In the genomic region with DNA sequence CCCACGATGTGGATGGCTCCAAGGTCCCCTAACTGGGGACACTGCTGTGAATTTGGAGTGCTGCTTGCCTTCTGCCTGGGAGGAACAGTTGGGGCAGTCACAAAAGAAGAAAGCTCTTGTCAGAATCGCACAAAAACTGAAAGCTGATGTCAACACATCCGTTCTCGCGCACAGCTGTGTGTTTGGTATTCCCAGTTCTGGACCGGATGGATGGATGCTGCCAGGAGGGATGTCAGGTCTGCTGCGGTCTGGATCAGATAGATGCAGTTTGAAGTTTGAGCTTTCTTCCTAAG, we compare ENCODE assay signal across 11 mouse cellular contexts.
A peak's percentile ranks its signal among the peaks of the same experiment; 100 is the strongest.
DNase-seq lines count a peak whose midpoint lies in the region; ATAC-seq and TF ChIP-seq lines count a peak whose summit lies in the region.
"Had no signal": no experiment of that assay in that cellular context is flagged by ENCODE, and none has a peak within 500 bp of the region (broad histone marks: within the 10 kb centered on the region; RNA-seq: fewer than 3 reads in every experiment).

No protein-coding gene starts in this region.

- H3K4me1 ChIP-seq in intestine, embryonic 14.5 days (replicated peaks; ENCODE audit: control insufficient read depth, insufficient read depth, low read length), result peaks cover 18% of the 10 kb centered on the region
- H3K4me1 ChIP-seq in intestine, postnatal 0 days (replicated peaks; ENCODE audit: control insufficient read depth, insufficient read depth, low read length), result no peaks in the 10 kb centered on the region
- H3K4me1 ChIP-seq in midbrain, embryonic 11.5 days (ENCODE audit: control insufficient read depth, insufficient read depth, low read length), result peaks cover 6% of the 10 kb centered on the region
- 0 out of 2 replicates have a peak, but pooled peaks cover 6% of the 10 kb centered on the region for H3K4me1 ChIP-seq in midbrain, embryonic 15.5 days
- H3K4me1 ChIP-seq in heart, embryonic 15.5 days (replicated peaks), result peaks cover 10% of the 10 kb centered on the region
- 0 out of 2 replicates have a peak, but pooled peaks cover 4% of the 10 kb centered on the region for H3K4me1 ChIP-seq in stomach, embryonic 15.5 days

- no peak overlapping the region for H3K4me2 ChIP-seq in intestine, embryonic 14.5 days (ENCODE audit: low read length)
- H3K4me2 ChIP-seq in intestine, postnatal 0 days (replicated peaks; ENCODE audit: low read depth), result no peak overlapping the region
- H3K4me2 ChIP-seq in midbrain, embryonic 11.5 days, result no peak overlapping the region
- H3K4me2 ChIP-seq in midbrain, embryonic 15.5 days, result no peak overlapping the region
- H3K4me2 ChIP-seq in heart, embryonic 15.5 days, result peak overlapping the region; percentile 29
- no peak overlapping the region for H3K4me2 ChIP-seq in stomach, embryonic 15.5 days
- H3K4me2 ChIP-seq: embryonic facial prominence, embryonic 13.5 days had no signal

- H3K36me3 ChIP-seq in intestine, embryonic 14.5 days (ENCODE audit: control insufficient read depth, insufficient read depth, low read length), result no peaks in the 10 kb centered on the region
- no peaks in the 10 kb centered on the region for H3K36me3 ChIP-seq in intestine, postnatal 0 days (ENCODE audit: control insufficient read depth, insufficient read depth)
- H3K36me3 ChIP-seq in midbrain, embryonic 11.5 days (ENCODE audit: control insufficient read depth, insufficient read depth, low read length), result no peaks in the 10 kb centered on the region
- no peaks in the 10 kb centered on the region for H3K36me3 ChIP-seq in midbrain, embryonic 15.5 days (replicated peaks)
- no peaks in the 10 kb centered on the region for H3K36me3 ChIP-seq in heart, embryonic 15.5 days
- H3K36me3 ChIP-seq in stomach, embryonic 15.5 days, result no peaks in the 10 kb centered on the region
- H3K36me3 ChIP-seq: embryonic facial prominence, embryonic 13.5 days had no signal

- peak overlapping the region; percentile 58; the same call in 1 of the 2 replicates for H3K27ac ChIP-seq in intestine, embryonic 14.5 days (ENCODE audit: low read depth)
- no peak overlapping the region for H3K27ac ChIP-seq in intestine, postnatal 0 days (ENCODE audit: low read depth, low read length)
- no peak overlapping the region for H3K27ac ChIP-seq in midbrain, embryonic 11.5 days (ENCODE audit: low read depth, low read length)
- H3K27ac ChIP-seq in midbrain, embryonic 15.5 days, result no peak overlapping the region
- H3K27ac ChIP-seq in heart, embryonic 15.5 days, result peak overlapping the region; percentile 57
- H3K27ac ChIP-seq in stomach, embryonic 15.5 days, result peak overlapping the region; percentile 69; the same call in 1 of the 2 replicates
- H3K27ac ChIP-seq: embryonic facial prominence, embryonic 13.5 days had no signal

- no peaks in the 10 kb centered on the region for H3K9me3 ChIP-seq in intestine, embryonic 14.5 days (ENCODE audit: control insufficient read depth, low read length)
- no peaks in the 10 kb centered on the region for H3K9me3 ChIP-seq in intestine, postnatal 0 days (ENCODE audit: control insufficient read depth)
- H3K9me3 ChIP-seq in midbrain, embryonic 11.5 days (ENCODE audit: control insufficient read depth, low read length), result no peaks in the 10 kb centered on the region
- no peaks in the 10 kb centered on the region for H3K9me3 ChIP-seq in midbrain, embryonic 15.5 days
- no peaks in the 10 kb centered on the region for H3K9me3 ChIP-seq in heart, embryonic 15.5 days (replicated peaks)
- no peaks in the 10 kb centered on the region for H3K9me3 ChIP-seq in stomach, embryonic 15.5 days

- no peak for TF ChIP-seq CTCF in intestine, postnatal 0 days (IDR thresholded peaks at IDR 0.05; ENCODE audit: low read depth)

- ATAC-seq in intestine, embryonic 14.5 days (replicated peaks; ENCODE audit: low FRiP score, low TSS enrichment, low read depth), result no peak
- ATAC-seq in intestine, postnatal 0 days, result no peak
- ATAC-seq in midbrain, embryonic 11.5 days (ENCODE audit: low FRiP score), result 0 out of 2 replicates have a peak, but pooled peaks have one; percentile 35
- no peak for ATAC-seq in midbrain, embryonic 15.5 days (replicated peaks)
- ATAC-seq in heart, embryonic 15.5 days (replicated peaks; ENCODE audit: insufficient number of reproducible peaks, insufficient read depth, low FRiP score, low read depth), result no peak
- ATAC-seq in stomach, embryonic 15.5 days (ENCODE audit: insufficient read depth, low FRiP score, low read depth), result no peak

- H3K27me3 ChIP-seq in intestine, embryonic 14.5 days (replicated peaks; ENCODE audit: control insufficient read depth, insufficient read depth, low read length), result no peaks in the 10 kb centered on the region
- H3K27me3 ChIP-seq in intestine, postnatal 0 days (replicated peaks; ENCODE audit: control insufficient read depth, insufficient read depth, low read length), result no peaks in the 10 kb centered on the region
- no peaks in the 10 kb centered on the region for H3K27me3 ChIP-seq in midbrain, embryonic 11.5 days (ENCODE audit: control insufficient read depth, insufficient read depth, low read length)
- H3K27me3 ChIP-seq in midbrain, embryonic 15.5 days (replicated peaks), result no peaks in the 10 kb centered on the region
- H3K27me3 ChIP-seq in heart, embryonic 15.5 days, result no peaks in the 10 kb centered on the region
- no peaks in the 10 kb centered on the region for H3K27me3 ChIP-seq in stomach, embryonic 15.5 days (replicated peaks)
- H3K27me3 ChIP-seq: embryonic facial prominence, embryonic 13.5 days had no signal

- WGBS in intestine, embryonic 14.5 days, result 66% methylated on average over 7 of the region's 7 CpGs
- WGBS in intestine, postnatal 0 days, result 79% methylated on average over 7 of the region's 7 CpGs
- WGBS in midbrain, embryonic 11.5 days, result 71% methylated on average over 7 of the region's 7 CpGs
- 54% methylated on average over 7 of the region's 7 CpGs for WGBS in midbrain, embryonic 15.5 days
- 51% methylated on average over 7 of the region's 7 CpGs for WGBS in heart, embryonic 15.5 days
- WGBS in stomach, embryonic 15.5 days, result 67% methylated on average over 7 of the region's 7 CpGs

- H3K9ac ChIP-seq in intestine, embryonic 14.5 days (ENCODE audit: low read length), result no peak overlapping the region
- H3K9ac ChIP-seq in intestine, postnatal 0 days (ENCODE audit: low read depth, low read length), result no peak overlapping the region
- H3K9ac ChIP-seq in midbrain, embryonic 11.5 days (ENCODE audit: low read length), result no peak overlapping the region
- H3K9ac ChIP-seq in midbrain, embryonic 15.5 days, result no peak overlapping the region
- no peak overlapping the region for H3K9ac ChIP-seq in heart, embryonic 15.5 days
- H3K9ac ChIP-seq in stomach, embryonic 15.5 days, result no peak overlapping the region
- H3K9ac ChIP-seq: embryonic facial prominence, embryonic 13.5 days had no signal

- H3K4me3 ChIP-seq in intestine, embryonic 14.5 days (ENCODE audit: low read depth, low read length), result no peak overlapping the region
- H3K4me3 ChIP-seq in intestine, postnatal 0 days (ENCODE audit: low read depth, low read length), result no peak overlapping the region
- H3K4me3 ChIP-seq in midbrain, embryonic 11.5 days (ENCODE audit: low read depth, low read length), result no peak overlapping the region
- no peak overlapping the region for H3K4me3 ChIP-seq in midbrain, embryonic 15.5 days
- no peak overlapping the region for H3K4me3 ChIP-seq in heart, embryonic 15.5 days
- H3K4me3 ChIP-seq in stomach, embryonic 15.5 days (replicated peaks), result no peak overlapping the region
- H3K4me3 ChIP-seq: embryonic facial prominence, embryonic 13.5 days had no signal

- no peak for DNase-seq in intestine, embryonic 14.5 days (ENCODE audit: low spot score)
- DNase-seq in midbrain, embryonic 11.5 days (ENCODE audit: low spot score, missing footprints), result no peak
- DNase-seq in adipocyte (ENCODE audit: low spot score), result no peak
- DNase-seq in adrenal gland, adult 8-10 months, result no peak
- DNase-seq: cerebellum, adult 11 months; gastrocnemius, postnatal 14 days had no signal

Comparison
In these comparisons a context has a peak if more than half of its experiments do, and no peak if none do; other contexts are left out.
1. H3K27ac ChIP-seq: peak in intestine, embryonic 14.5 days (single experiment), heart, embryonic 15.5 days (single experiment) and stomach, embryonic 15.5 days (single experiment); none in intestine, postnatal 0 days (single experiment), midbrain, embryonic 11.5 days (single experiment) and midbrain, embryonic 15.5 days (single experiment).